Mouse (Mus musculus) stomach, postnatal 0 days (tissue): ENCODE measurements around the gene Kctd19.

Experiments used
- CTCF ChIP-seq: IDR thresholded peaks from 2 replicates; pipeline ENCODE4 v1.5.1; 2016; ENCODE audit warnings: antibody characterized with exemption, low read depth, mild to moderate bottlenecking, moderate library complexity
- EP300 ChIP-seq: optimal IDR thresholded peaks from 2 replicates; pipeline ENCODE3; 2016; ENCODE audit warnings: antibody characterized with exemption

GRCm38 (mm10) chr8:105346611-105347427 lies 66.5 kb downstream of the Kctd19 start:
- TF ChIP-seq CTCF (peak; percentile 24; the same call in 1 of the 2 replicates), EP300 (no peak)
